Mouse (Mus musculus) central nervous system, embryonic 14 days (tissue): Measurements from ENCODE around the gene Gramd1a. TPM values are rescaled to one million over a fixed set of nuclear protein-coding genes. Genes with fewer than 3 reads are reported as not detected.

Experiments used
- polyA plus RNA-seq: library from polyadenylated mRNA; depleted of rRNA; stranded (reverse); fragments of >200 nt; gene quantifications from 2 replicates; pipeline ENCODE4 v1.2.3, GENCODE M21; 2012; rRNA removed

Gramd1a gene
- polyA plus RNA-seq = 380 and 425 TPM in 2 replicates

DNA sequence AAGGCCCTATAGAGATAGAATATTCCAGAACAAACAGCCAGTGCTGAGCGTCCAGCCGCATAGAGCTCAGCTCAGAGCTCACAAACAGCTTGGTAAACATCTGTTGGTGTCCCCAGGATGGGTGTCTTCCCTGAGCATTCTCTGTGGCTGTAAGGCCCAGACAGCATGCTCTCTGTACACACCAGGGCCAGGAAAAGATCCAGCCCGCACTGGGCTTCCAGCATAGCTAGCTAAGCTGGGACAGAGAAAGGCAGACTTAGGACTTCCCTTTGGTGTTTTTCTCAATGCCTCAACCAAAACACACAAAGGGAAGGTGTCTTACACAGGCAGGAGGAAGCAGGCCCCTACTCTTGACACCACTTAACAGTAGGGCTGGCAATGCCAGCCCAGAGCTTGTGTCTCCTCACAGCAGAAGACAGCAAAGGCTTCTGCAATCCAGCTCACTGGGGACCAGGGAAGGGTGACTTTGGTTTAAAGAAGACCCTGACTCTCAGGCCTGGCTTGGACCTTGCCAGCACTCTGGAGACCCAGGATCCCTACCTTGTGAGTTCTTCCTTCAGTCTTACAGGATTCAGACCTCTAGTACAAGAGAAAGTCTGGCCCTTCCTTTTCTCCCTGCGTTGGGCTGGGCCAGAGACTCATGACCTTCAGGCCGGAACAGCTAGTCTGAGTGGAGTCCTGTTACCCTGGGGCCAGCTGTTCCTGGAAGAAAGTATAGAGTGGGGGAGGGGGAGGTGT lies at the start of gene Gramd1a:
Gene Gramd1a, minus strand, starts transcription at position 601 of the 738 bp plus-strand sequence.

DNA sequence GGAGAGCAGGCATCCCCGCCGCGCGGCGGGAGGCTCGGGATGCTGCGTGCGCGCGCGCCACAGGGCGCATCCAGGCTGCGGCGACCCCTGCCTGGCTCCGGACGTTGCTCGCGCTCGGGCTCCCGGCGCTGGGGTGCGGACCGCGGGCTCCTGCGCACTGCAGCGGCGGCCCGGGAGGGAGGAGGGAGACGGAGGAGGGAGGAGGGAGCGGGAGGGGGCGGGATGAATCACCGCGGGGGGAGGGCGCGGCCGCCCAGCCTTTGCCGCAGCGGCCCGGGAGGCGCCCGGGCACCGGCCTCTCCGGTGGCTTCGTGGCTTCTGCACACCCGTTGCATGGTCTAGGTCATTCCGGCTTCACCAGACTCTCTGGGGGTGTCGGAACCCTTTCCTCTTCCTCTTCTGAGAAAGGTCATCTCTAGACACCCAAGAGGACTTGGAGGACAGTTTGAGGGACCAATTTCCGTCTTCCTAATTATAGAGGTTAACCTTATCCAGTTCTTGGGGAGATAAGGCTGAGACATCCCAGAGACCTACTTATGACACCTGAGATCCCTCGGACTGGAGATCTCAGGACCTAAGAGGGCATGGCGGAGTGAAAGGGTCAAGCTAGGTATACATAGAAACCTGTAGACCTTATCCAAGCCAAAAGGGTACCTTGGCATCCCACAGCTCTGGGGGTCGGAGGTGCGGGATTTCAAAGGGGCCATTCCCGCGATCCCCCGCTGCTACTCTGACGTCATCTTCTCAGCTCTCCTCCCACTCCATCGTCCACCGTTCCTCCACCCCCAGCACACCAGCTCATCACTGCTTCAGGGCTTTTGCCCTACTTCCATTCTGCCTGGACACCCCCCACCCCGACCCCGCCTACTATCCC lies 28.6 kb downstream of the Gramd1a start, which contains the start of gene Scn1b:
Gene Scn1b, minus strand, starts transcription at position 153 of the 874 bp plus-strand sequence.

DNA sequence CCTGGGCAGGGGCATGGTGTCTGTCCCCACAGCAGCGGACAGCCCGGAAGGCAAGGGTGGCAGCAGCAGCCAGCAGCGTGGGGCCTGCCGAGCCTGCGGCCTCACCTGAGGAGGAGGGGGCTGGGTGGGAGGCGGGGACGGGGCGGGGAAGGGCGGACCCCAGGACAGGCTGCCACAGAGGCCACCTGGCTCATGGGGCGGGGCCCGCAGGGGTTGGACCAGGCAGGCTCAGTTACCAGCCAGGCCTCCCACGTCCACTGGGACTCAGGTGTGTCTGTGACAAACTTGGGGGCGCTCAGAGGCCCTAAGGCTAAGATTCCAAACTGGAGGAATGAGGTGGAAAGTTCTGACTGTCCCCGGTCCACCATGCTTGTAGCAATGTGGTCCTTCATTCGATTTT lies 40.5 kb downstream of the Gramd1a start, which contains the start of gene Hpn:
Gene Hpn, minus strand, starts transcription at position 109 of the 400 bp plus-strand sequence.

Other genes starting within 250 kb of the Gramd1a start
- gene Mag, start 241.0 kb downstream of the Gramd1a start, polyA plus RNA-seq = 1.3 and 1.9 TPM in 2 replicates
- 0.43 TPM in 1 of 2 replicates, not detected in the other for gene Hamp2, start 231.2 kb downstream of the Gramd1a start, polyA plus RNA-seq
- not detected in 2 replicates for gene Hamp, start 211.9 kb downstream of the Gramd1a start, polyA plus RNA-seq
- gene Usf2, start 199.1 kb downstream of the Gramd1a start, polyA plus RNA-seq = 164 and 173 TPM in 2 replicates
- gene Lsr, start 182.4 kb downstream of the Gramd1a start, polyA plus RNA-seq = 19.5 and 20.0 TPM in 2 replicates
- gene Fam187b, start 182.1 kb downstream of the Gramd1a start, polyA plus RNA-seq = 0.36 and 0.61 TPM in 2 replicates
- 17.0 and 23.0 TPM in 2 replicates for gene Fxyd5, start 113.4 kb downstream of the Gramd1a start, polyA plus RNA-seq
- 45.5 and 68.3 TPM in 2 replicates for gene Fxyd7, start 104.4 kb downstream of the Gramd1a start, polyA plus RNA-seq
- gene Fxyd1, start 98.7 kb downstream of the Gramd1a start, polyA plus RNA-seq = 14.3 and 25.8 TPM in 2 replicates
- 0.65 and 1.6 TPM in 2 replicates for gene Lgi4, start 96.6 kb downstream of the Gramd1a start, polyA plus RNA-seq
- gene Fxyd3, start 79.2 kb downstream of the Gramd1a start, polyA plus RNA-seq = 0.36 and 6.3 TPM in 2 replicates
- gene Hpn, start 40.6 kb downstream of the Gramd1a start, polyA plus RNA-seq = 0.74 and 1.9 TPM in 2 replicates
- 12.0 and 14.9 TPM in 2 replicates for gene Scn1b, start 28.9 kb downstream of the Gramd1a start, polyA plus RNA-seq
- gene Scgb2b2, start 134.6 kb upstream of the Gramd1a start, polyA plus RNA-seq = not detected in 2 replicates
- gene Scgb1b2, start 135.9 kb upstream of the Gramd1a start, polyA plus RNA-seq = not detected in 2 replicates
- gene Scgb2b3, start 206.2 kb upstream of the Gramd1a start, polyA plus RNA-seq = not detected in 2 replicates
- gene Scgb1b3, start 219.7 kb upstream of the Gramd1a start, polyA plus RNA-seq = not detected in 2 replicates